Mouse (Mus musculus) hindbrain, postnatal 0 days (tissue): Measurements from ENCODE around the gene Wdfy2. TPM values are rescaled to one million over a fixed set of nuclear protein-coding genes. Genes with fewer than 3 reads are reported as not detected.
A peak's percentile ranks its signal among the peaks of the same experiment; 100 is the strongest.

Source experiments
- ATAC-seq: fragments of 200-750 bp; cut with Nextera tagmentation; 2 replicates; pipeline ENCODE4 v1.8.0; 2017; ENCODE audit warnings: mild to moderate bottlenecking, moderate TSS enrichment, moderate library complexity
- DNase-seq: peaks from one replicate; pipeline ENCODE4 v3.0.0-alpha.2; 2015; ENCODE audit warnings: low spot score
- H3K27ac ChIP-seq: fragments of 300-500 bp; sonication (generic); 2 replicates; pipeline ENCODE4 v1.5.1; 2014; ENCODE audit warnings: mild to moderate bottlenecking
- H3K27me3 ChIP-seq: fragments of 300-500 bp; sonication (generic); 2 replicates; pipeline ENCODE4 v1.6.1; 2014; ENCODE audit warnings: low read length, mixed read lengths; ENCODE audit not compliant: insufficient read depth
- H3K36me3 ChIP-seq: fragments of 300-500 bp; sonication (generic); 2 replicates; pipeline ENCODE4 v1.6.1; 2014; ENCODE audit warnings: low read length, mixed read lengths; ENCODE audit not compliant: insufficient read depth
- H3K4me1 ChIP-seq: fragments of 300-500 bp; sonication (generic); 2 replicates; pipeline ENCODE4 v1.6.1; 2014; ENCODE audit warnings: antibody characterized with exemption, low read length, mixed read lengths; ENCODE audit not compliant: insufficient read depth
- H3K4me2 ChIP-seq: fragments of 300-500 bp; sonication (generic); 2 replicates; pipeline ENCODE4 v1.6.1; 2014; ENCODE audit warnings: low read depth, mild to moderate bottlenecking, low read length, moderate library complexity, mixed read lengths
- H3K4me3 ChIP-seq: fragments of 300-500 bp; sonication (generic); 2 replicates; pipeline ENCODE4 v1.5.1; 2014; ENCODE audit warnings: low read length
- H3K9ac ChIP-seq: fragments of 300-500 bp; sonication (generic); replicated peaks from 2 replicates; pipeline ENCODE4 v1.6.1; 2014; ENCODE audit warnings: mild to moderate bottlenecking, low read length, moderate library complexity, mixed read lengths
- H3K9me3 ChIP-seq: fragments of 300-500 bp; sonication (generic); 2 replicates; pipeline ENCODE4 v1.6.1; 2016; ENCODE audit warnings: low read length, mixed read lengths
- CTCF ChIP-seq: IDR thresholded peaks from 2 replicates; pipeline ENCODE4 v1.5.1; 2016; ENCODE audit warnings: antibody characterized with exemption, control low read depth, low read depth
- WGBS: fragments of 180-500 bp; shearing (Covaris S2); extraction: QIAGEN DNeasy Blood & Tissue Kit; methylation state at CpG from one replicate; pipeline ENCODE4 v1.1.7; 2014; 5-methylcytosine and 5-hydroxymethylcytosine counted together
- polyA plus RNA-seq: library from polyadenylated mRNA; unstranded; fragments of >200 nt; fragmentation: Nextera tagmentation; extraction: Ambion mirVana; gene quantifications from 2 replicates; pipeline ENCODE4 v1.2.1, GENCODE M21; 2015
- total RNA-seq: library from RNA; depleted of rRNA; stranded (reverse); fragments of >200 nt; gene quantifications from 2 replicates; pipeline ENCODE4 v1.2.3, GENCODE M21; 2014; rRNA removed

Wdfy2 gene
- total RNA-seq (16.9 and 20.6 TPM in 2 replicates), polyA plus RNA-seq (4.5 and 4.6 TPM in 2 replicates)

- no peak for TF ChIP-seq CTCF
- peaks cover 7% of the 10 kb centered on the region; the same call in 1 of the 2 replicates for H3K4me1 ChIP-seq
- H3K4me3 ChIP-seq, result peak within 1 kb of the TSS; percentile 86
- no peaks in the 10 kb centered on the region for H3K27me3 ChIP-seq
- DNase-seq (peak; percentile 47), ATAC-seq (peak; percentile 20; the same call in 1 of the 2 replicates)
- H3K4me2 ChIP-seq, result peak within 1 kb of the TSS; percentile 81
- no peaks in the 10 kb centered on the region for H3K36me3 ChIP-seq
- WGBS, result under 1% methylated on average over 39 of the region's 49 CpGs
- peak within 1 kb of the TSS; percentile 70 for H3K9ac ChIP-seq
- H3K9me3 ChIP-seq, result no peaks in the 10 kb centered on the region
- H3K27ac ChIP-seq, result peak within 1 kb of the TSS; percentile 77
Measured at GRCm38 (mm10) chr14:62837641-62838252, at the start of gene Wdfy2. TSS of gene Wdfy2 (plus strand) at chr14:62837678.

DNA sequence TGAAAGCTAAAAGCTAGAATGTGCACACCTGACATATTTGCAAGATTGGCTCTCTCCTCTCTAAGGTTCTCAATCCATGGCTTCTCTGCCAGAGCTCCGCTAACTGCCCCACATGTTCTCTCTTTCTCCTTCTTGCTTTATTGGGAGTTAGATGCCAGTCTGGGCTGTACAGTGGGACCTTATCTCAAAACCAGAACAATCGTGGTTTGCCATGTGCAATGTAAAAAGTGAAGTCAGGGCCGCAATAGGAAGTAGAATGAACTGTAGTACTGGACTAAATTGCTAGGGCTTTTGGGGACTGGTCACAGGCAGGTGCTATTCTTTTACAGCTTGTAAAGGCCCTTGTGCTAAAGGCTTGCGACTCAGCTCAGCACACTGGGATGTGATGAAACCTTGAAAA is 48.2 kb upstream of the Wdfy2 start:
- 66% methylated on average over 4 of the region's 4 CpGs for WGBS

DNA sequence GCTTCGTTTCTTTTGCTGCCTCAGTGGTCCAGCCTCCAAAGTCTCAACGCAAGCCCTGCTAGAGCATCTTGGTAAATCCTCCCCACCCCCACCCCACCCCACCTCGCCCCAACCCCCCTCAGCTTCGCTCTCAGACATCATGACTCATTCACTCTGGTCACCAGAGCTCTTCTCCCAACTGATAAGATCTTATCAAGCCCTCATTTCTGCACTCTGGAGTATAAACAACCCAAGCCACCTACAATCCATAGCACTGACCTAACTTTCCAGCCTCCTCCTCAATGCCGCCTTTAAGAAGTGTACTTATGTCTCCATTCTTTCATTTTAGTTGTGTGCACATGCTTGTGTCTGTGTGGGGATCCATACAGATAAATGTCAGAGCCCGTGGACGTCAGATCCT is 41.8 kb upstream of the Wdfy2 start:
- no peaks in the 10 kb centered on the region for H3K4me1 ChIP-seq
- ATAC-seq (no peak), DNase-seq (no peak)
- H3K4me3 ChIP-seq, result no peak overlapping the region
- no peak overlapping the region for H3K9ac ChIP-seq
- no peak for TF ChIP-seq CTCF
- H3K4me2 ChIP-seq, result no peak overlapping the region
- H3K36me3 ChIP-seq, result no peaks in the 10 kb centered on the region
- WGBS, result 83% methylated on average over 7 of the region's 7 CpGs
- H3K27ac ChIP-seq, result no peak overlapping the region
- H3K27me3 ChIP-seq, result no peaks in the 10 kb centered on the region
- H3K9me3 ChIP-seq, result no peaks in the 10 kb centered on the region

More for the DNA sequence above, 48.2 kb upstream of the Wdfy2 start:
- ATAC-seq (no peak), DNase-seq (no peak)
- H3K27ac ChIP-seq, result no peak overlapping the region
- H3K9ac ChIP-seq, result no peak overlapping the region
- no peaks in the 10 kb centered on the region for H3K9me3 ChIP-seq
- H3K27me3 ChIP-seq, result no peaks in the 10 kb centered on the region
- no peak overlapping the region for H3K4me3 ChIP-seq
- H3K36me3 ChIP-seq, result no peaks in the 10 kb centered on the region
- no peaks in the 10 kb centered on the region for H3K4me1 ChIP-seq
- H3K4me2 ChIP-seq, result no peak overlapping the region
- TF ChIP-seq CTCF, result no peak

GRCm38 (mm10) chr14:62798608-62799101 is 38.8 kb upstream of the Wdfy2 start:
- H3K4me3 ChIP-seq, result no peak overlapping the region
- ATAC-seq (no peak), DNase-seq (no peak)
- H3K9ac ChIP-seq, result no peak overlapping the region
- H3K27me3 ChIP-seq, result no peaks in the 10 kb centered on the region
- no peak for TF ChIP-seq CTCF
- H3K36me3 ChIP-seq, result no peaks in the 10 kb centered on the region
- 9% methylated on average over 4 of the region's 4 CpGs for WGBS
- no peaks in the 10 kb centered on the region for H3K4me1 ChIP-seq
- H3K9me3 ChIP-seq, result no peaks in the 10 kb centered on the region
- H3K27ac ChIP-seq, result no peak overlapping the region
- no peak overlapping the region for H3K4me2 ChIP-seq

GRCm38 (mm10) chr14:62800791-62801190 is 36.7 kb upstream of the Wdfy2 start:
- WGBS, result 73% methylated on average over 3 of the region's 3 CpGs
- Histone ChIP-seq H3K27ac (no peak overlapping the region), H3K4me3 (no peak overlapping the region), H3K9ac (no peak overlapping the region), H3K27me3 (no peaks in the 10 kb centered on the region), H3K9me3 (no peaks in the 10 kb centered on the region), H3K4me2 (no peak overlapping the region), H3K36me3 (no peaks in the 10 kb centered on the region), H3K4me1 (no peaks in the 10 kb centered on the region)
- no peak for ATAC-seq
- no peak for DNase-seq
- no peak for TF ChIP-seq CTCF

GRCm38 (mm10) chr14:62803204-62803603 is 34.3 kb upstream of the Wdfy2 start:
- ATAC-seq, result no peak
- Histone ChIP-seq H3K4me1 (no peaks in the 10 kb centered on the region), H3K9me3 (no peaks in the 10 kb centered on the region), H3K9ac (no peak overlapping the region), H3K27me3 (no peaks in the 10 kb centered on the region), H3K36me3 (no peaks in the 10 kb centered on the region), H3K4me3 (no peak overlapping the region), H3K27ac (no peak overlapping the region), H3K4me2 (no peak overlapping the region)
- no peak for TF ChIP-seq CTCF
- 73% methylated on average over 5 of the region's 5 CpGs for WGBS
- no peak for DNase-seq

- Histone ChIP-seq H3K4me1 (no peaks in the 10 kb centered on the region), H3K27me3 (no peaks in the 10 kb centered on the region), H3K36me3 (no peaks in the 10 kb centered on the region), H3K9me3 (no peaks in the 10 kb centered on the region), H3K4me3 (no peak overlapping the region), H3K4me2 (no peak overlapping the region), H3K27ac (no peak overlapping the region), H3K9ac (no peak overlapping the region)
- ATAC-seq (no peak), DNase-seq (no peak)
- WGBS, result 73% methylated on average over 3 of the region's 3 CpGs
- TF ChIP-seq CTCF, result no peak
Measured at GRCm38 (mm10) chr14:62806921-62807320, 30.6 kb upstream of the Wdfy2 start.
